Mouse (Mus musculus): ENCODE data around the gene Med20.

GRCm38 (mm10) chr17:47578655-47579054 lies 32.7 kb upstream of the Med20 start:
- TF ChIP-seq CTCF (IDR thresholded peaks at IDR 0.05; ENCODE audit: extremely low read depth, insufficient read depth, insufficient read length, insufficient replicate concordance) (no peak), POLR2A (IDR thresholded peaks at IDR 0.05; ENCODE audit: low read depth, low read length) (no peak)

Measured in spleen, adult 2 months (tissue).